23 mouse cellular contexts compared by ENCODE assay signal in the genomic region with DNA sequence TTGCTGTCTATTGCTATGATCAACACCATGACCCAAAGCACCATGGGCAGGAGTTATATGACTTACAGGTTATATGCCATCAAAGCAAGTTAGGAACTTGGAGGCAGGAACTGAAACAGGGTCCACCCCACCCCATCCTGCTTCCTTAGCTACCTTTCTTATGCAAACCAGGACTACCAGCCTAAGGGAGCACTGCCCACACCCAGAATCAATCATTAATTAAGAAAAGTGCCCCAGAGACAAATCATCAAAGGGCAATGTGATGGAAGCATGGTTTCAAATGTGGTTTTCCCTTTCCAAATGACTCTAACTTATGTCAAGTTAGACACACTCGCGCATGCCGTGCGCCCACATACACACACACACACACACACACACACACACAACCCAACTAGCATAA. TPM values are rescaled to one million over a fixed set of nuclear protein-coding genes. Genes with fewer than 3 reads are reported as not detected.
DNase-seq lines count a peak whose midpoint lies in the region; ATAC-seq lines count a peak whose summit lies in the region.
"Had no signal": no experiment of that assay in that cellular context is flagged by ENCODE, and none has a peak within 500 bp of the region (broad histone marks: within the 10 kb centered on the region; RNA-seq: fewer than 3 reads in every experiment).

No protein-coding gene starts in this region.

- H3K27me3 ChIP-seq in splenic B cell, adult 2 months (ENCODE audit: control insufficient read depth, insufficient read depth, low read length, poor library complexity, severe bottlenecking) = no peaks in the 10 kb centered on the region
- H3K27me3 ChIP-seq: heart, embryonic 15.5 days; hindbrain, embryonic 15.5 days; limb, embryonic 12.5 days; liver, embryonic 12.5 days; neural tube, embryonic 13.5 days had no signal

- peak; percentile 63 for ATAC-seq in CD4-positive, CD25-positive, alpha-beta regulatory T cell, adult 4 months
- ATAC-seq: forebrain, postnatal 0 days; liver, embryonic 12.5 days had no signal

- H3K36me3 ChIP-seq in splenic B cell, adult 2 months (ENCODE audit: control insufficient read depth, insufficient read depth, low read length, poor library complexity, severe bottlenecking) = no peaks in the 10 kb centered on the region
- H3K36me3 ChIP-seq: heart, embryonic 15.5 days; hindbrain, embryonic 15.5 days; neural tube, embryonic 13.5 days had no signal

- peak; percentile 33 for DNase-seq in kidney, adult 11 months
- DNase-seq in kidney, postnatal 10 days = no peak
- peak; percentile 60 for DNase-seq in induced T-regulatory cell, adult 2 months (ENCODE audit: low read depth)
- DNase-seq in splenic B cell, adult 2 months (ENCODE audit: low read depth, low spot score) = peak; percentile 39
- no peak for DNase-seq in frontal cortex, postnatal 14 days (ENCODE audit: low spot score in 2 of 2)
- no peak for DNase-seq in heart, adult 9 months (ENCODE audit: low spot score in 2 of 2)
- DNase-seq: B cell, adult 2 months; cerebellum, adult 11-12 months; cerebellum, postnatal 25 days; embryo, embryonic 11 days; forebrain, postnatal 0 days; heart, adult 2 months; heart, postnatal 4 days; layer of hippocampus, adult 9-11 months; lung, adult 2 months; lung, postnatal 36 days; thymus, postnatal 36 days had no signal

RNA-seq across cellular contexts. Expression of a gene that starts 16.0 kb away (rescaled TPM):
- 10 to 100 TPM; 58.1 to 74.3 TPM for polyA plus RNA-seq in CD4-positive, CD25-positive, alpha-beta regulatory T cell, adult 4 months (2017; shearing (Covaris generic))

Comparison
In these comparisons a context has a peak if more than half of its experiments do, and no peak if none do; other contexts are left out.
1. DNase-seq: peak in kidney, adult 11 months (single experiment), induced T-regulatory cell, adult 2 months (single experiment) and splenic B cell, adult 2 months (single experiment); none in kidney, postnatal 10 days (single experiment), frontal cortex, postnatal 14 days (0 of 2) and heart, adult 9 months (0 of 2).